Mouse (Mus musculus): Measurements from ENCODE around the gene Ice1. TPM values are rescaled to one million over a fixed set of nuclear protein-coding genes. Genes with fewer than 3 reads are reported as not detected.

Ice1 gene
- polyA plus RNA-seq, 1 experiment from 2014 or later: 17.9 TPM

DNA sequence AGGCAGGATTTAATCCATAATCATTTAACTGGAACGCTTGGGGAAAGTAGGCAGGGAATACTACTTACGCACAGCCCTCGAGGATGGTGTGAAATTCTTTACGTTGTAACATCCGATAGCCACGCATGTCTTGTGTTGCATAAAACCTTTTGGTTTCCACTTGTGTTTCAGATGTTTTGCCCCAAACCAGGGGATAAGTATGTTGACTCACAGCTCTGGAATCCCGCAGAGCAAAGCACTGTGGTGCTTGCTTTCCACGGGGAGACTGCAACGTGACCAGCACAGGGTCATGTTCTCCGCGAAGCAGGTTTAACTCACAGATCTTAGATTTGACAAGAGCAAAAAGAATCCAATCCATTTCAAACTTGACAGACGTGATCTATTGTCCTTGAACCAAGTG lies 18.1 kb upstream of the Ice1 start:
- no peak for DNase-seq (ENCODE audit: low spot score)
- Histone ChIP-seq H3K4me3 (replicated peaks; ENCODE audit: low read depth, low read length) (no peak overlapping the region), H3K27ac (no peak overlapping the region), H3K9ac (ENCODE audit: low read depth, low read length) (no peak overlapping the region), H3K27me3 (ENCODE audit: insufficient read depth, low read length) (no peaks in the 10 kb centered on the region), H3K4me1 (replicated peaks; ENCODE audit: insufficient read depth, low read length) (peaks cover 6% of the 10 kb centered on the region; the same call in 1 of the 2 replicates), H3K9me3 (replicated peaks; ENCODE audit: low read length) (no peaks in the 10 kb centered on the region), H3K4me2 (ENCODE audit: low read length) (no peak overlapping the region), H3K36me3 (ENCODE audit: insufficient read depth, low read length) (no peaks in the 10 kb centered on the region)
- WGBS: 60% methylated on average over 12 of the region's 12 CpGs
- no peak for ATAC-seq (replicated peaks; ENCODE audit: low FRiP score, low read depth)
- no peak for TF ChIP-seq CTCF (IDR thresholded peaks at IDR 0.05; ENCODE audit: low read depth)

- Histone ChIP-seq H3K27ac (peak overlapping the region; percentile 62; the same call in 1 of the 2 replicates), H3K9ac (ENCODE audit: low read depth, low read length) (no peak overlapping the region), H3K4me1 (replicated peaks; ENCODE audit: insufficient read depth, low read length) (peaks cover 6% of the 10 kb centered on the region; the same call in 1 of the 2 replicates), H3K9me3 (replicated peaks; ENCODE audit: low read length) (no peaks in the 10 kb centered on the region), H3K4me2 (ENCODE audit: low read length) (no peak overlapping the region), H3K4me3 (replicated peaks; ENCODE audit: low read depth, low read length) (no peak overlapping the region), H3K27me3 (ENCODE audit: insufficient read depth, low read length) (no peaks in the 10 kb centered on the region), H3K36me3 (ENCODE audit: insufficient read depth, low read length) (no peaks in the 10 kb centered on the region)
- ATAC-seq (replicated peaks; ENCODE audit: low FRiP score, low read depth) (peak; percentile 90), DNase-seq (ENCODE audit: low spot score) (peak; percentile 55)
- TF ChIP-seq CTCF (IDR thresholded peaks at IDR 0.05; ENCODE audit: low read depth): no peak
- 30% methylated on average over 5 of the region's 5 CpGs for whole genome bisulfite sequencing
These were observed 16.8 kb upstream of the Ice1 start for GRCm38 (mm10) chr13:70654091-70654770.

- H3K36me3 ChIP-seq (ENCODE audit: insufficient read depth, low read length): no peaks in the 10 kb centered on the region
- no peaks in the 10 kb centered on the region for H3K9me3 ChIP-seq (replicated peaks; ENCODE audit: low read length)
- no peak overlapping the region for H3K9ac ChIP-seq (ENCODE audit: low read depth, low read length)
- no peak for TF ChIP-seq CTCF (IDR thresholded peaks at IDR 0.05; ENCODE audit: low read depth)
- H3K27me3 ChIP-seq (ENCODE audit: insufficient read depth, low read length): no peaks in the 10 kb centered on the region
- ATAC-seq (replicated peaks; ENCODE audit: low FRiP score, low read depth): no peak
- 70% methylated on average over 2 of the region's 2 CpGs for whole genome bisulfite sequencing
- H3K4me2 ChIP-seq (ENCODE audit: low read length): no peak overlapping the region
- H3K27ac ChIP-seq: no peak overlapping the region
- H3K4me3 ChIP-seq (replicated peaks; ENCODE audit: low read depth, low read length): no peak overlapping the region
- H3K4me1 ChIP-seq (replicated peaks; ENCODE audit: insufficient read depth, low read length): peaks cover 6% of the 10 kb centered on the region; the same call in 1 of the 2 replicates
- DNase-seq (ENCODE audit: low spot score): no peak
These were observed 16.0 kb upstream of the Ice1 start for GRCm38 (mm10) chr13:70653457-70653856.

GRCm38 (mm10) chr13:70650011-70650436 lies 12.6 kb upstream of the Ice1 start:
- Histone ChIP-seq H3K4me3 (replicated peaks; ENCODE audit: low read depth, low read length) (no peak overlapping the region), H3K27me3 (ENCODE audit: insufficient read depth, low read length) (no peaks in the 10 kb centered on the region), H3K4me2 (ENCODE audit: low read length) (no peak overlapping the region), H3K9me3 (replicated peaks; ENCODE audit: low read length) (no peaks in the 10 kb centered on the region), H3K4me1 (replicated peaks; ENCODE audit: insufficient read depth, low read length) (peaks cover 6% of the 10 kb centered on the region; the same call in 1 of the 2 replicates), H3K27ac (0 out of 2 replicates have a peak overlapping the region, but pooled peaks have one; percentile 1), H3K36me3 (ENCODE audit: insufficient read depth, low read length) (no peaks in the 10 kb centered on the region), H3K9ac (ENCODE audit: low read depth, low read length) (no peak overlapping the region)
- TF ChIP-seq CTCF (IDR thresholded peaks at IDR 0.05; ENCODE audit: low read depth): no peak
- ATAC-seq (replicated peaks; ENCODE audit: low FRiP score, low read depth): no peak
- peak; percentile 50 for DNase-seq (ENCODE audit: low spot score)
- WGBS: 54% methylated on average over 3 of the region's 3 CpGs

DNA sequence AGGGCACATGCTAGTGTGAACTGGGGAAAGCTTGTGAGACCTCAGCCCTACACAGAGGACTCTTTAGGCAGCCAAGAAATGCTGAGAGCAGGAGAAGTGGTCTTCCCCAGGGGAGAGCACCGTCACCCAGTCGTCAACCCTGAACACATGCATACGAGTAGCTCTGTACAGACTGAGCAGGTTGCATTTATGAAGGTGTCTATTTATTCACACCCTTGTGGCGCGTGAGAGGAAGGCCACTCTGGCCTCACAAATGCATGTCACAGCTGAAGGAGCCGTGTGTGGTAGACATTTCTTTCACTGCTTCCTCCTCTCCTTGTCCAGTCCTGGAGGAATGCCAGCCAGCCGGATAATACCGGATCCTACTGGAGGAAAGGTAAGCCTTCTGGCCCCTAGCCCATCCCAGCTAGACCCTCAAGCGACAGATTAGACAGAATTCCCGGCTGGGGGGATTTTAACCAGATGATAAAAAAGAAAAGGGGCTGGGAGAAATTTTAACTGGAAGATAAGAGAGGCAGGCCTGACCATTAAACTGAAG lies 8.6 kb upstream of the Ice1 start:
- no peak for DNase-seq (ENCODE audit: low spot score)
- Histone ChIP-seq H3K4me3 (replicated peaks; ENCODE audit: low read depth, low read length) (no peak overlapping the region), H3K9me3 (replicated peaks; ENCODE audit: low read length) (no peaks in the 10 kb centered on the region), H3K4me1 (replicated peaks; ENCODE audit: insufficient read depth, low read length) (no peaks in the 10 kb centered on the region), H3K4me2 (ENCODE audit: low read length) (no peak overlapping the region), H3K36me3 (ENCODE audit: insufficient read depth, low read length) (no peaks in the 10 kb centered on the region), H3K27me3 (ENCODE audit: insufficient read depth, low read length) (no peaks in the 10 kb centered on the region), H3K27ac (peak overlapping the region; percentile 31; the same call in 1 of the 2 replicates), H3K9ac (ENCODE audit: low read depth, low read length) (no peak overlapping the region)
- 40% methylated on average over 10 of the region's 10 CpGs for WGBS
- TF ChIP-seq CTCF (IDR thresholded peaks at IDR 0.05; ENCODE audit: low read depth): no peak
- ATAC-seq (replicated peaks; ENCODE audit: low FRiP score, low read depth): 0 out of 2 replicates have a peak, but pooled peaks have one; percentile 34

- Histone ChIP-seq H3K9ac (ENCODE audit: low read depth, low read length) (no peak overlapping the region), H3K4me3 (replicated peaks; ENCODE audit: low read depth, low read length) (no peak overlapping the region), H3K9me3 (replicated peaks; ENCODE audit: low read length) (no peaks in the 10 kb centered on the region), H3K4me1 (replicated peaks; ENCODE audit: insufficient read depth, low read length) (no peaks in the 10 kb centered on the region), H3K36me3 (ENCODE audit: insufficient read depth, low read length) (no peaks in the 10 kb centered on the region), H3K4me2 (ENCODE audit: low read length) (no peak overlapping the region), H3K27ac (no peak overlapping the region), H3K27me3 (ENCODE audit: insufficient read depth, low read length) (no peaks in the 10 kb centered on the region)
- no peak for TF ChIP-seq CTCF (IDR thresholded peaks at IDR 0.05; ENCODE audit: low read depth)
- WGBS: 63% methylated on average over 3 of the region's 3 CpGs
- DNase-seq (ENCODE audit: low spot score): no peak
- no peak for ATAC-seq (replicated peaks; ENCODE audit: low FRiP score, low read depth)
These were observed 6.6 kb upstream of the Ice1 start for GRCm38 (mm10) chr13:70644083-70644462.

Measured in kidney, postnatal 0 days (tissue).